Mouse (Mus musculus) lung, postnatal 0 days (tissue): ENCODE data around the gene Emilin1.

Source experiments
- CTCF ChIP-seq: IDR thresholded peaks from 2 replicates; pipeline ENCODE4 v1.5.1; 2016; ENCODE audit warnings: antibody characterized with exemption, mild to moderate bottlenecking
- EP300 ChIP-seq: IDR thresholded peaks from 2 replicates; pipeline ENCODE4 v1.6.1; 2016; ENCODE audit warnings: antibody characterized with exemption, mild to moderate bottlenecking, control low read depth

DNA sequence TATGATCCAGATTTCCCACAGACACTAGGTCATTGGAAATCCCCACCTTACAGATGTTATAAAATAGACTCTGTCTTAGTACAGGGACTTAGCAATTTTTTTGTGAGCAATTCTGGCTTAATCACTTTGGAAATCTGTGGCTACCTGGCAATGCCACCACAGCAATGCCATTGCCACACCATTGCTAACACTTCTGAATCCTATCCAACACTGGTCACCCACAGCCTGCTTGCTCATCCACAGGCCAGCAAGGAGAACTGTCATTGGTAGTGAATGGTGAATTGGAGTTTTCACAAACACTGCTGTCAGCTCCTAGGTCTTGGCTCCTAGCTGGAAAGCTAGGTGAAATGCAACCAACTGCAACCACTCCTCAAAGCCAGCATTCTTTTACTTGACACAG is 2.7 kb upstream of the Emilin1 start:
- TF ChIP-seq CTCF (no peak), EP300 (no peak)
